Mouse (Mus musculus): ENCODE measurements around the gene Tubb5.
A peak's percentile ranks its signal among the peaks of the same experiment; 100 is the strongest.

DNA sequence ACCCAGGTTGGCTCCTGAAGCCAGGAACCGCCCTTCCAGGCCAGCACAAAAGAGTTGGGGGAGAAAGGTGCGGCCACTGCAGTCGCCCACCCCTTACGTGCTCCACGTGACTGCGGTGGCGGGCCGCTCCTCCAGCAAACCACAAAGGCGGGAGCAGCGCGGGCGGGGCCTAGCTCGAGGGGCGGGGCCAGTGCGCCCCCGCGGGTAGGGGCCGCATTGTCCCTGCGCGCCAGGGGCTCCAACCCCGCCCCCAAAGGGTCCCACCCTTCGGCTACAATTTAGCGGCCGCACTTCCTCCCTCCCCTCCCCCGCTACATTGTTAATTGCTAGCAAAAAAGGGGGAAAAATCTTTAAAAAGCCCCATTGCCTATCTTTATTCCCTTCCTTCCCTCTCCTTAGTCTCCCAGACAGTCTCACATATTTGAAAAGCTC lies 1.1 kb downstream of the Tubb5 start:
- TF ChIP-seq CTCF (IDR thresholded peaks at IDR 0.05; ENCODE audit: borderline replicate concordance, extremely low read depth, insufficient read depth, insufficient read length) (no peak), POLR2A (IDR thresholded peaks at IDR 0.05; ENCODE audit: borderline replicate concordance, extremely low read depth, insufficient read depth, insufficient read length, poor library complexity, severe bottlenecking) (0 out of 2 replicates have a peak, but pooled peaks have one; percentile 24)

Measured in brain, embryonic 14.5 days (tissue).